Mouse (Mus musculus) C2C12 (cell line): ENCODE data around the gene 5430403G16Rik. TPM values are rescaled to one million over a fixed set of nuclear protein-coding genes. Genes with fewer than 3 reads are reported as not detected.
"Not testable (repeated sequence)": the region's sequence is repeated elsewhere in the genome, so short reads cannot be mapped to it uniquely, and the experiment has no call there.

Experiments
- H3K27me3 ChIP-seq: one replicate; pipeline ENCODE4 v1.6.1; 2011; ENCODE audit not compliant: control insufficient read depth, insufficient read depth, insufficient read length
- H3K36me3 ChIP-seq: one replicate; pipeline ENCODE4 v1.6.1; 2011; ENCODE audit not compliant: control insufficient read depth, insufficient read depth
- H3K4me3 ChIP-seq: one replicate; pipeline ENCODE4 v1.5.1; 2011; ENCODE audit warnings: mild to moderate bottlenecking, control low read depth; ENCODE audit not compliant: poor library complexity, insufficient read depth, severe bottlenecking
- H3K79me2 ChIP-seq: one replicate; pipeline ENCODE4 v1.6.1; 2011; ENCODE audit not compliant: control insufficient read depth, insufficient read depth
- H3K79me3 ChIP-seq: one replicate; pipeline ENCODE4 v1.6.1; 2011; ENCODE audit warnings: low read depth, control low read depth
- H3ac ChIP-seq: one replicate; pipeline ENCODE3; 2011; ENCODE audit warnings: low read depth; ENCODE audit not compliant: control insufficient read depth, insufficient read length
- CEBPB ChIP-seq: IDR thresholded peaks from one replicate; pipeline ENCODE4 v1.6.1; 2011; ENCODE audit warnings: low read depth, mild to moderate bottlenecking, control low read depth, moderate library complexity
- CTCF ChIP-seq: IDR thresholded peaks from one replicate; pipeline ENCODE4 v1.5.1; 2011; ENCODE audit not compliant: control insufficient read depth, insufficient read depth, insufficient read length
- FOSL1 ChIP-seq: IDR thresholded peaks from one replicate; pipeline ENCODE4 v1.8.0; 2011; ENCODE audit warnings: mild to moderate bottlenecking, low read length; ENCODE audit not compliant: poor library complexity, insufficient read depth, severe bottlenecking
- MAX ChIP-seq: IDR thresholded peaks from one replicate; pipeline ENCODE4 v1.6.1; 2011; ENCODE audit warnings: mild to moderate bottlenecking, control low read depth
- MYOD1 ChIP-seq: IDR thresholded peaks from one replicate; pipeline ENCODE4 v1.6.1; 2011; ENCODE audit warnings: low read depth; ENCODE audit not compliant: control insufficient read depth, insufficient read length
- MYOG ChIP-seq: IDR thresholded peaks from one replicate; pipeline ENCODE4 v1.6.1; 2011; ENCODE audit not compliant: control insufficient read depth, insufficient read length; ENCODE audit errors: extremely low read depth
- USF1 ChIP-seq: IDR thresholded peaks from one replicate; pipeline ENCODE4 v1.6.1; 2011; ENCODE audit warnings: low read depth, mild to moderate bottlenecking, control low read depth, moderate library complexity
- long read RNA-seq, 2 experiments: library from polyadenylated mRNA; unstranded; transcript quantifications; one replicate each; pipeline ENCODE4 v2.0.0; 2019 to 2020
- polyA plus RNA-seq: library from polyadenylated mRNA; unstranded; fragments of >200 nt; fragmentation: generic; extraction: Trizol; gene quantifications from one replicate; pipeline ENCODE4 v1.2.1, GENCODE M21; 2012; ENCODE audit warnings: missing spikeins

The 5430403G16Rik gene
- polyA plus RNA-seq = 0.05 TPM
- long read RNA-seq, experiment 1, partial matches to known transcripts = 1 of 1 reads
- long read RNA-seq, experiment 1, other reads (novel, unspliced or antisense) = 0 of 1 reads
- long read RNA-seq, experiment 2 = 0 reads

- not testable (repeated sequence) for H3K36me3 ChIP-seq, H3K4me3 ChIP-seq, H3K79me2 ChIP-seq, H3ac ChIP-seq, H3K27me3 ChIP-seq, H3K79me3 ChIP-seq
Observed at GRCm38 (mm10) chr5:109690537-109691201, at the start of gene 5430403G16Rik. 5430403G16Rik (minus strand) TSS chr5:109691041.

DNA sequence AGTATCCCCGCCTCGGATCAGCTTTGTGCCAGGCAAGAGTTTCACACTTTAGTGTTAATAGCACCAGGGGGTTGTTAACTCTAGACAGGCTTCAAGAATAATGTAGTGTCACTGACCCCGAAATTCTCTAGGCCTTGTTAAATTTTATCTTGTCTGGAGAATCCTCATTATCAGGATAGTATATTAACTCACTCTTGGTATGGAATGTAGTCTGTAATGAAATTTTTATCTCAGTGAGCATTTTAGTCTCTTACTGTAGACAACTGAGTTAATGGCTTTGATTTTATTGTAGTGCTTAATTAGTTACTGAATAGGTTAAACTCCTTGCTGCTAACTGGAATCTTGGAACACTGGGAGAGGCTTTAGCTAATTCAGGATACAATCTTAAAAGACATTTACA, 26.5 kb upstream of the 5430403G16Rik start:
- not testable (repeated sequence) for H3K27me3 ChIP-seq, H3K36me3 ChIP-seq, H3ac ChIP-seq, H3K79me2 ChIP-seq, H3K79me3 ChIP-seq, H3K4me3 ChIP-seq

- not testable (repeated sequence) for H3K27me3 ChIP-seq, H3K4me3 ChIP-seq, H3K79me2 ChIP-seq
Observed at GRCm38 (mm10) chr5:109691205-109691965, 544 bp upstream of the 5430403G16Rik start.

GRCm38 (mm10) chr5:109682921-109683320, 7.9 kb downstream of the 5430403G16Rik start:
- Histone ChIP-seq H3K36me3 (no peaks in the 10 kb centered on the region), H3ac (no peak overlapping the region), H3K27me3 (no peaks in the 10 kb centered on the region), H3K79me3 (no peaks in the 10 kb centered on the region), H3K79me2 (no peaks in the 10 kb centered on the region), H3K4me3 (no peak overlapping the region)
- TF ChIP-seq MYOG = no peak
- no peak for TF ChIP-seq MAX
- TF ChIP-seq CEBPB = no peak
- TF ChIP-seq USF1 = no peak
- no peak for TF ChIP-seq MYOD1
- TF ChIP-seq FOSL1 = no peak
- TF ChIP-seq CTCF = no peak

More at GRCm38 (mm10) chr5:109691205-109691965, 544 bp upstream of the 5430403G16Rik start:
- not testable (repeated sequence) for H3K36me3 ChIP-seq, H3ac ChIP-seq, H3K79me3 ChIP-seq

Other genes starting within 250 kb of the 5430403G16Rik start
- gene Crlf2, start 132.0 kb downstream of the 5430403G16Rik start, polyA plus RNA-seq = 8.3 TPM
- 1.5 TPM for gene 4930522L14Rik, start 60.8 kb upstream of the 5430403G16Rik start, polyA plus RNA-seq
- 0.88 TPM for gene Gm15446, start 232.4 kb upstream of the 5430403G16Rik start, polyA plus RNA-seq